Mouse (Mus musculus): Measurements from ENCODE around the gene 9930022D16Rik. TPM values are rescaled to one million over a fixed set of nuclear protein-coding genes. Genes with fewer than 3 reads are reported as not detected.

9930022D16Rik gene
- total and polyA plus RNA-seq, 3 experiments: 0.04 TPM; not detected in 2

DNA sequence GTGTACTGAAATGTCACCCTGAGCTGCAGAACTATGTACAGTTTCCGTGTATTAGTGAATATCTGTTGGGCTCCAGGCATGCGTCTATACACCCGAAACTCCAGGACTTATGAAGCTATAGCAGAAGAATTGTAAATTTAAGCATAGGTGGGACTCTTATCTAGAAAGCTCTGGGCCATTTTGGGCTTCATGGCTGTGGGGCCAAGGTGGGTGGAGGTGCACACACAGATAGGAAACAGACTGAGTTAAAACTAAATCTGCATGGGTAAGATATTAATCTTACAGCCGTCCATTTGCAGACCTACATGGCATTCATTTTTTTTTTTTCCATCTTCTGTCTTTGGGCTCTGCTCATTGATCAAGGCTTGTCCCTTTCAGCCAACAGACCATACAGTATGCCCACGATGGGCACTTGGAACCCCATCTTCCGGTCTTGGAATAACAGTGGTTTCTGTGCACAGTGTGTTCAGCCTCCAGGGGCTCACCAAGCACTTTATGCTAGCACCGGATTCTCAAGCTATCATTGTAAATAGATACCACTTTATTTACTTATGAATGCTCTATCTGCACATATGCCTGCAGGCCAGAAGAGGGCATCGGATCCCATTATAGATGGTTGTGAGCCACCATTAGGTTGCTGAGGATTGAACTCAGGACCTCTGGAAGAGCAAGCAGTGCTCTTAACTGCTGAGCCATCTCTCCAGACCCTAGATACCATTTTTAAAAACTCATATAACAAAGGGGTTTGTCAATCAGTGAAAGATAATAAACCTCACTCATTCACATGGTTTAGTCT is 29.9 kb downstream of the 9930022D16Rik start:
- Histone ChIP-seq H3K9me3 (replicated peaks; ENCODE audit: insufficient read depth, low read length) (no peaks in the 10 kb centered on the region), H3K4me1 (ENCODE audit: control insufficient read depth in 1 of 2, insufficient read depth in 2 of 2, low read length in 2 of 2) (peaks cover 0 to 7% of the 10 kb centered on the region in 2 experiments; a peak in 3 of 4 replicates), H3K36me3 (ENCODE audit: control insufficient read depth in 1 of 2, insufficient read depth in 2 of 2, low read length in 2 of 2) (peaks cover 0 to 8% of the 10 kb centered on the region in 2 experiments; a peak in 1 of 4 replicates), H3K9ac (ENCODE audit: control insufficient read depth, low read depth, low read length, poor library complexity, severe bottlenecking) (no peak overlapping the region), H3K4me3 (ENCODE audit: control insufficient read depth in 1 of 2, insufficient read depth in 1 of 2, low read depth in 2 of 2, low read length in 2 of 2) (no peak overlapping the region), H3K79me2 (ENCODE audit: control insufficient read depth, insufficient read depth, low read length, poor library complexity) (peaks cover 2% of the 10 kb centered on the region; the same call in 1 of the 2 replicates), H3K27ac (ENCODE audit: control insufficient read depth, low read depth, low read length) (no peak overlapping the region), H3K27me3 (ENCODE audit: control insufficient read depth in 1 of 2, insufficient read depth in 2 of 2, low read length in 2 of 2) (no peaks in the 10 kb centered on the region)
- peak; percentile 50 for TF ChIP-seq RAD21 (IDR thresholded peaks at IDR 0.05; ENCODE audit: low read depth, low read length)
- TF ChIP-seq SMC3 (IDR thresholded peaks at IDR 0.05; ENCODE audit: low read depth, low read length): peak; percentile 80
- TF ChIP-seq MXI1 (IDR thresholded peaks at IDR 0.05; ENCODE audit: low read depth, low read length): no peak
- TF ChIP-seq ZC3H11A (IDR thresholded peaks at IDR 0.05; ENCODE audit: low read depth, low read length): peak; percentile 59
- TF ChIP-seq CTCF (IDR thresholded peaks at IDR 0.05 in 2 of 3, conservative IDR thresholded peaks at IDR 0.05 in 1 of 3; ENCODE audit: control insufficient read depth in 1 of 3, insufficient read depth in 1 of 3, low read depth in 2 of 3, low read length in 3 of 3, poor library complexity in 1 of 3, severe bottlenecking in 1 of 3): peak; percentile 38 to 68 (median 51)
- peak; percentile 62 for DNase-seq (ENCODE audit: low read depth, low spot score)

DNA sequence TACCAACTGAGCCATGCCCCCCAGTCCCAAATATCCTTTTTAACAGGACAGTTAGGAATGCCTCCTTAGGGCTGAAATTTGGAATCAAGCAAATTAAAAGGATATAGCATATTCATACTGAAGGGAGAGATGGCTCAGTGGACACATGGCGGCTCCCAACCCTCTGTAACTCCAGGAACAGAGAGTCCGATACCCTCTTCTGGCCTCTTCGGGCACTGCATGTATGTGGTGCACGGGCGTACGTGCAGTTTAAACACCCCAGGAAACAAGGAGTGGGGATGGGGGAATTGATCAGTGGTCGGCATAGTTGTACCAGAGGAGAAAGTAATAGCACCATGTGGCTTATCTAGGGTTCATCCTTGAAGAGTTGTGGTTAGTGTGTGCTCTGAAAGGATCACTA is 30.9 kb downstream of the 9930022D16Rik start:
- TF ChIP-seq E2F4 (IDR thresholded peaks at IDR 0.05; ENCODE audit: borderline replicate concordance, low read depth, low read length) (no peak), SMC3 (IDR thresholded peaks at IDR 0.05; ENCODE audit: low read depth, low read length) (peak; percentile 70), ZC3H11A (IDR thresholded peaks at IDR 0.05; ENCODE audit: low read depth, low read length) (peak; percentile 58), RAD21 (IDR thresholded peaks at IDR 0.05; ENCODE audit: low read depth, low read length) (peak; percentile 47), CTCF (IDR thresholded peaks at IDR 0.05 in 2 of 3, conservative IDR thresholded peaks at IDR 0.05 in 1 of 3; ENCODE audit: control insufficient read depth in 1 of 3, insufficient read depth in 1 of 3, low read depth in 2 of 3, low read length in 3 of 3, poor library complexity in 1 of 3, severe bottlenecking in 1 of 3) (peak; percentile 44 to 68 (median 63)), CHD2 (IDR thresholded peaks at IDR 0.05; ENCODE audit: low read length) (no peak)
- Histone ChIP-seq H3K27ac (ENCODE audit: control insufficient read depth, low read depth, low read length) (no peak overlapping the region), H3K79me2 (ENCODE audit: control insufficient read depth, insufficient read depth, low read length, poor library complexity) (peaks cover 2% of the 10 kb centered on the region; the same call in 1 of the 2 replicates), H3K9me3 (replicated peaks; ENCODE audit: insufficient read depth, low read length) (no peaks in the 10 kb centered on the region), H3K4me3 (ENCODE audit: control insufficient read depth in 1 of 2, insufficient read depth in 1 of 2, low read depth in 2 of 2, low read length in 2 of 2) (no peak overlapping the region), H3K4me1 (ENCODE audit: control insufficient read depth in 1 of 2, insufficient read depth in 2 of 2, low read length in 2 of 2) (peaks cover 0 to 7% of the 10 kb centered on the region in 2 experiments; a peak in 2 of 4 replicates), H3K9ac (ENCODE audit: control insufficient read depth, low read depth, low read length, poor library complexity, severe bottlenecking) (no peak overlapping the region), H3K27me3 (ENCODE audit: control insufficient read depth in 1 of 2, insufficient read depth in 2 of 2, low read length in 2 of 2) (no peaks in the 10 kb centered on the region), H3K36me3 (ENCODE audit: control insufficient read depth in 1 of 2, insufficient read depth in 2 of 2, low read length in 2 of 2) (peaks cover 0 to 5% of the 10 kb centered on the region in 2 experiments; a peak in 1 of 4 replicates)
- peak; percentile 56 for DNase-seq (ENCODE audit: low read depth, low spot score)

DNA sequence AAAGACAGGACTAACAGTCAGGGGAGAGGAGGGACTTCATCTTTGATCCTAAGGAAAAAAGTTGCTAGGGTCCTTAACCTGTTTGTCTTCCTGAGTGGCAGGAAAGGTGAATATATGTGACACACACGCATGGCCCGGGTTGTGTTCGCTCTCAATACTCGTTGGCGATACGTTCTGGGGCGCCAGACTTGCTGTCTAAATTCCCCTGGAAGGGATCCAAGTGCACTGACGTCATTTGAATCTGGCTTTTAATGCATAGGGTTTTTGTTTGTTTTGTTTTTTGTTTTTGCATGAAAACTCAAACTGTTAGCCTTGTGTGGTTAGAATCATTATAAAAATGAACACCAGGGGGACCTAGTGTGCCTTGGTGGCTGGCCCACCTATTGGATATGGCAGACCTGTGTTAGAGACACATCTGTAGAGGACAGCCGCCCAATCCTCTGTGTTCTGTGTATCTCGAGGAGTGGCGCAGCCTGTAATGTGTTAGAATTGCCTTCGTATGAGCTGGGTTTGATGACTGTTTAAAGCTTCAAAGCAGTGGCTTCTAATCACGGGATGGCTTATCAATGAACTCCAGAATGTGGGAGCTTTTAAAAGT is 31.8 kb downstream of the 9930022D16Rik start:
- peaks cover 0 to 6% of the 10 kb centered on the region in 2 experiments; a peak in 2 of 4 replicates for H3K4me1 ChIP-seq (ENCODE audit: control insufficient read depth in 1 of 2, insufficient read depth in 2 of 2, low read length in 2 of 2)
- no peaks in the 10 kb centered on the region for H3K27me3 ChIP-seq (ENCODE audit: control insufficient read depth in 1 of 2, insufficient read depth in 2 of 2, low read length in 2 of 2)
- H3K4me3 ChIP-seq (ENCODE audit: control insufficient read depth in 1 of 2, insufficient read depth in 1 of 2, low read depth in 2 of 2, low read length in 2 of 2): no peak overlapping the region
- H3K36me3 ChIP-seq (ENCODE audit: control insufficient read depth in 1 of 2, insufficient read depth in 2 of 2, low read length in 2 of 2): 0 out of 4 replicates have a peak, but pooled peaks cover 0 to 4% of the 10 kb centered on the region in 2 experiments
- no peak overlapping the region for H3K9ac ChIP-seq (ENCODE audit: control insufficient read depth, low read depth, low read length, poor library complexity, severe bottlenecking)
- H3K9me3 ChIP-seq (replicated peaks; ENCODE audit: insufficient read depth, low read length): no peaks in the 10 kb centered on the region
- peak; percentile 82 for DNase-seq (ENCODE audit: low read depth, low spot score)
- no peak overlapping the region for H3K27ac ChIP-seq (ENCODE audit: control insufficient read depth, low read depth, low read length)
- no peaks in the 10 kb centered on the region for H3K79me2 ChIP-seq (ENCODE audit: control insufficient read depth, insufficient read depth, low read length, poor library complexity)
- TF ChIP-seq ZKSCAN1 (IDR thresholded peaks at IDR 0.05; ENCODE audit: low read depth, low read length): no peak
- 0 out of 2 replicates have a peak, but pooled peaks have one; percentile 18 for TF ChIP-seq MAX (IDR thresholded peaks at IDR 0.05; ENCODE audit: low read length)
- no peak for TF ChIP-seq ZMIZ1 (IDR thresholded peaks at IDR 0.05; ENCODE audit: low read depth, low read length)
- TF ChIP-seq EP300 (IDR thresholded peaks at IDR 0.05; ENCODE audit: low read depth in 1 of 2, low read length in 2 of 2): 0 out of 4 replicates have a peak, but pooled peaks of 1 of the 2 experiments have one; percentile 10
- 0 out of 2 replicates have a peak, but pooled peaks have one; percentile 35 for TF ChIP-seq MAZ (IDR thresholded peaks at IDR 0.05; ENCODE audit: low read depth, low read length)
- no peak for TF ChIP-seq ZNF384 (IDR thresholded peaks at IDR 0.05; ENCODE audit: low read depth, low read length)
- TF ChIP-seq POLR2AphosphoS5 (IDR thresholded peaks at IDR 0.05; ENCODE audit: borderline replicate concordance, low read depth, low read length): no peak
- peak; percentile 95 for TF ChIP-seq RAD21 (IDR thresholded peaks at IDR 0.05; ENCODE audit: low read depth, low read length)
- peak; percentile 99 for TF ChIP-seq ZC3H11A (IDR thresholded peaks at IDR 0.05; ENCODE audit: low read depth, low read length)
- 0 out of 2 replicates have a peak, but pooled peaks have one; percentile 17 for TF ChIP-seq MXI1 (IDR thresholded peaks at IDR 0.05; ENCODE audit: low read depth, low read length)
- TF ChIP-seq CTCF (IDR thresholded peaks at IDR 0.05 in 2 of 3, conservative IDR thresholded peaks at IDR 0.05 in 1 of 3; ENCODE audit: control insufficient read depth in 1 of 3, insufficient read depth in 1 of 3, low read depth in 2 of 3, low read length in 3 of 3, poor library complexity in 1 of 3, severe bottlenecking in 1 of 3): peak; percentile 64 to 96 (median 67)
- 0 out of 2 replicates have a peak, but pooled peaks have one; percentile 24 for TF ChIP-seq HCFC1 (IDR thresholded peaks at IDR 0.05; ENCODE audit: low read depth, low read length)
- 0 out of 2 replicates have a peak, but pooled peaks have one; percentile 23 for TF ChIP-seq MYC (IDR thresholded peaks at IDR 0.05; ENCODE audit: low read depth, low read length)
- TF ChIP-seq SMC3 (IDR thresholded peaks at IDR 0.05; ENCODE audit: low read depth, low read length): peak; percentile 100
- peak; percentile 41; the same call in 1 of the 2 replicates for TF ChIP-seq SIN3A (IDR thresholded peaks at IDR 0.05; ENCODE audit: low read length)

All from MEL (cell line).